Mouse (Mus musculus): ENCODE data around the gene Olfr1497. TPM values are rescaled to one million over a fixed set of nuclear protein-coding genes. Genes with fewer than 3 reads are reported as not detected.

The Olfr1497 gene
- polyA plus RNA-seq, 1 experiment from 2014 or later, result not detected

- Histone ChIP-seq H3K27ac (ENCODE audit: low read depth) (no peak within 1 kb of the TSS), H3K27me3 (ENCODE audit: insufficient read depth, low read length) (no peaks in the 10 kb centered on the region), H3K9ac (replicated peaks) (no peak within 1 kb of the TSS), H3K4me1 (ENCODE audit: insufficient read depth) (no peaks in the 10 kb centered on the region), H3K4me2 (ENCODE audit: low read depth, low read length) (no peak within 1 kb of the TSS), H3K4me3 (ENCODE audit: low read depth, low read length) (no peak within 1 kb of the TSS), H3K9me3 (ENCODE audit: low read length) (no peaks in the 10 kb centered on the region), H3K36me3 (replicated peaks; ENCODE audit: insufficient read depth, low read length) (no peaks in the 10 kb centered on the region)
- ATAC-seq (no peak), DNase-seq (no peak)
- WGBS (ENCODE audit: insufficient replicate concordance), result 80% methylated on average over 1 of the region's 1 CpGs
- no peak for TF ChIP-seq CTCF (IDR thresholded peaks at IDR 0.05; ENCODE audit: low read depth)
- TF ChIP-seq EP300 (IDR thresholded peaks at IDR 0.05; ENCODE audit: low read depth), result no peak
Measured at GRCm38 (mm10) chr19:13777578-13777977, 20.4 kb downstream of the Olfr1497 start, which contains the start of gene Olfr1496. Gene Olfr1496, plus strand, starts transcription at chr19:13777878.

GRCm38 (mm10) chr19:13768565-13769276 is 29.3 kb downstream of the Olfr1497 start:
- DNase-seq (no peak), ATAC-seq (no peak)
- Histone ChIP-seq H3K4me2 (ENCODE audit: low read depth, low read length) (no peak overlapping the region), H3K4me1 (ENCODE audit: insufficient read depth) (no peaks in the 10 kb centered on the region), H3K9me3 (ENCODE audit: low read length) (no peaks in the 10 kb centered on the region), H3K27ac (ENCODE audit: low read depth) (no peak overlapping the region), H3K9ac (replicated peaks) (no peak overlapping the region), H3K36me3 (replicated peaks; ENCODE audit: insufficient read depth, low read length) (no peaks in the 10 kb centered on the region), H3K27me3 (ENCODE audit: insufficient read depth, low read length) (no peaks in the 10 kb centered on the region), H3K4me3 (ENCODE audit: low read depth, low read length) (no peak overlapping the region)
- WGBS (ENCODE audit: insufficient replicate concordance), result 82% methylated on average over 9 of the region's 9 CpGs
- no peak for TF ChIP-seq EP300 (IDR thresholded peaks at IDR 0.05; ENCODE audit: low read depth)
- TF ChIP-seq CTCF (IDR thresholded peaks at IDR 0.05; ENCODE audit: low read depth), result no peak

- Histone ChIP-seq H3K27me3 (ENCODE audit: insufficient read depth, low read length) (no peaks in the 10 kb centered on the region), H3K4me2 (ENCODE audit: low read depth, low read length) (no peak within 1 kb of the TSS), H3K27ac (ENCODE audit: low read depth) (no peak within 1 kb of the TSS), H3K9ac (replicated peaks) (no peak within 1 kb of the TSS), H3K4me1 (ENCODE audit: insufficient read depth) (no peaks in the 10 kb centered on the region), H3K9me3 (ENCODE audit: low read length) (no peaks in the 10 kb centered on the region), H3K4me3 (ENCODE audit: low read depth, low read length) (no peak within 1 kb of the TSS), H3K36me3 (replicated peaks; ENCODE audit: insufficient read depth, low read length) (no peaks in the 10 kb centered on the region)
- WGBS (ENCODE audit: insufficient replicate concordance), result 71% methylated on average over 3 of the region's 3 CpGs
- no peak for ATAC-seq
- TF ChIP-seq CTCF (IDR thresholded peaks at IDR 0.05; ENCODE audit: low read depth) (no peak), EP300 (IDR thresholded peaks at IDR 0.05; ENCODE audit: low read depth) (no peak)
- DNase-seq, result no peak
Measured at GRCm38 (mm10) chr19:13764306-13764705, 33.7 kb downstream of the Olfr1497 start, which contains the start of gene Olfr1495. Gene Olfr1495, plus strand, starts transcription at chr19:13764606.

GRCm38 (mm10) chr19:13749366-13749765 is 48.6 kb downstream of the Olfr1497 start:
- WGBS (ENCODE audit: insufficient replicate concordance), result 83% methylated on average over 1 of the region's 1 CpGs
- ATAC-seq, result no peak
- Histone ChIP-seq H3K4me2 (ENCODE audit: low read depth, low read length) (no peak overlapping the region), H3K9me3 (ENCODE audit: low read length) (no peaks in the 10 kb centered on the region), H3K4me1 (ENCODE audit: insufficient read depth) (no peaks in the 10 kb centered on the region), H3K27ac (ENCODE audit: low read depth) (no peak overlapping the region), H3K36me3 (replicated peaks; ENCODE audit: insufficient read depth, low read length) (no peaks in the 10 kb centered on the region), H3K9ac (replicated peaks) (no peak overlapping the region), H3K27me3 (ENCODE audit: insufficient read depth, low read length) (no peaks in the 10 kb centered on the region), H3K4me3 (ENCODE audit: low read depth, low read length) (no peak overlapping the region)
- TF ChIP-seq EP300 (IDR thresholded peaks at IDR 0.05; ENCODE audit: low read depth) (no peak), CTCF (IDR thresholded peaks at IDR 0.05; ENCODE audit: low read depth) (no peak)
- DNase-seq, result no peak

Other genes starting within 250 kb of the Olfr1497 start
- not detected in 2 replicates for gene Olfr1484, start 214.7 kb downstream of the Olfr1497 start, polyA plus RNA-seq (2015; fragmentation: Nextera tagmentation; extraction: Ambion mirVana)
- not detected in 2 replicates for gene Olfr1487, start 180.8 kb downstream of the Olfr1497 start, polyA plus RNA-seq (2015; fragmentation: Nextera tagmentation; extraction: Ambion mirVana)
- not detected in 2 replicates for gene Olfr1489, start 166.6 kb downstream of the Olfr1497 start, polyA plus RNA-seq (2015; fragmentation: Nextera tagmentation; extraction: Ambion mirVana)
- gene Olfr1490, start 147.1 kb downstream of the Olfr1497 start, polyA plus RNA-seq (2015; fragmentation: Nextera tagmentation; extraction: Ambion mirVana), result not detected in 2 replicates
- not detected in 2 replicates for gene Olfr1491, start 100.9 kb downstream of the Olfr1497 start, polyA plus RNA-seq (2015; fragmentation: Nextera tagmentation; extraction: Ambion mirVana)
- not detected in 2 replicates for gene Olfr1493-ps1, start 74.9 kb downstream of the Olfr1497 start, polyA plus RNA-seq (2015; fragmentation: Nextera tagmentation; extraction: Ambion mirVana)
- gene Olfr1494, start 58.5 kb downstream of the Olfr1497 start, polyA plus RNA-seq (2015; fragmentation: Nextera tagmentation; extraction: Ambion mirVana), result not detected in 2 replicates
- gene Olfr1495, start 33.6 kb downstream of the Olfr1497 start, polyA plus RNA-seq (2015; fragmentation: Nextera tagmentation; extraction: Ambion mirVana), result not detected in 2 replicates
- gene Olfr1496, start 20.3 kb downstream of the Olfr1497 start, polyA plus RNA-seq (2015; fragmentation: Nextera tagmentation; extraction: Ambion mirVana), result not detected in 2 replicates
- not detected in 2 replicates for gene Olfr1499, start 21.2 kb upstream of the Olfr1497 start, polyA plus RNA-seq (2015; fragmentation: Nextera tagmentation; extraction: Ambion mirVana)
- not detected in 2 replicates for gene Olfr1500, start 32.3 kb upstream of the Olfr1497 start, polyA plus RNA-seq (2015; fragmentation: Nextera tagmentation; extraction: Ambion mirVana)
- not detected in 2 replicates for gene Olfr1501, start 52.5 kb upstream of the Olfr1497 start, polyA plus RNA-seq (2015; fragmentation: Nextera tagmentation; extraction: Ambion mirVana)
- gene Olfr1502, start 63.6 kb upstream of the Olfr1497 start, polyA plus RNA-seq (2015; fragmentation: Nextera tagmentation; extraction: Ambion mirVana), result not detected in 2 replicates
- gene Olfr1504, start 99.7 kb upstream of the Olfr1497 start, polyA plus RNA-seq (2015; fragmentation: Nextera tagmentation; extraction: Ambion mirVana), result not detected in 2 replicates
- gene Olfr1505, start 115.3 kb upstream of the Olfr1497 start, polyA plus RNA-seq (2015; fragmentation: Nextera tagmentation; extraction: Ambion mirVana), result not detected in 2 replicates

All from liver, postnatal 0 days (tissue).